Mouse (Mus musculus) embryo, embryonic 11.5 days (tissue): ENCODE results near the gene Ccdc38.

Experiments used
- DNase-seq: peaks from one replicate; pipeline ENCODE4 v3.0.0-alpha.2; 2012; ENCODE audit warnings: low read depth, low spot score

The Ccdc38 gene

GRCm38 (mm10) chr10:93609236-93609635 lies 68.8 kb downstream of the Ccdc38 start:
- DNase-seq: no peak

- no peak for DNase-seq
Measured at GRCm38 (mm10) chr10:93610896-93611295, 70.5 kb downstream of the Ccdc38 start.

- no peak for DNase-seq
Measured at GRCm38 (mm10) chr10:93611419-93612007, 71.1 kb downstream of the Ccdc38 start.

- DNase-seq: no peak
Measured at GRCm38 (mm10) chr10:93614850-93615249, 74.4 kb downstream of the Ccdc38 start.

- no peak for DNase-seq
Measured at GRCm38 (mm10) chr10:93620438-93621179, 80.2 kb downstream of the Ccdc38 start.

- no peak for DNase-seq
Measured at GRCm38 (mm10) chr10:93623725-93624124, 83.3 kb downstream of the Ccdc38 start.

DNA sequence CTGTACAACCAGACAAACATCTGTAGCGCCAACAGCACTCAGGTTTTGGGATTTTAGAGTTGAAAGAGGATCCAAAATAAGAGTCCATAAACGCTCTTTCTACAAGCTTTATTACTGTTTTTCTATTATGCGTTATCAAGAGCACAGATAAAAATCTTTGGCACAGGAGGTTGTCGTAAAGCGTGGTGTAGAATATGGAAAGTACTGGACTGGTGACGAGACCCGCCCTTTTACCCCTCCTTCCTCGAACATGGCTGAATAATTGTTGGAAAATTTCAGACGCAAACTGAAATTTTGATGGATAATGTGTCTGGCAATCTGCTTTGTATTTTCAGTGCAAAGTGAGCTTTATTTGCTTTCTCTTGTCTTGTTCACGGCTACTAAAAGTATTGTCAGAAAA lies 83.7 kb downstream of the Ccdc38 start:
- DNase-seq: no peak

GRCm38 (mm10) chr10:93630310-93630709 lies 89.9 kb downstream of the Ccdc38 start:
- DNase-seq: no peak

DNA sequence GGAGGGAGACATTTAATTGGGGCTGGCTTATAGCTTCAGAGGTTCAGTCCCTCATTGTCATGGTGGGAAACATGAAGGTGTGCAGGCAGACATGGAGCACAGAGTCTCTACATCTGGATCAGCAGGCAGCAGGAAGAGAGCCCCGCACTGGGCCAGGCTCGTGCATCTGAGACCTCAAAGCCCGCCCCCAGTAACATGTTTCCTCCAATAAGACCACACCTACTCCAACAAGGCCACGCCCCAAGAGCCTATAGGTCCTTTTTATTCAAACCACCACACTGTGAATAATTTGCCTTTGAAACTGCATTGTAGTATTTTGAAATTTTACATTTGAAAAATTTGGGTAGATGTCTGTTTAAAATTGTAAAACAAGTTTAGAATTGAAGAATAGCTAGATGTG lies 91.7 kb downstream of the Ccdc38 start:
- no peak for DNase-seq

GRCm38 (mm10) chr10:93633563-93633962 lies 93.1 kb downstream of the Ccdc38 start:
- no peak for DNase-seq
